Comparison of ENCODE assay signal across 20 mouse cellular contexts in genomic region chr19:53316105-53316504, GRCm38 (mm10). TPM values are rescaled to one million over a fixed set of nuclear protein-coding genes. Genes with fewer than 3 reads are reported as not detected.
"Had no signal": no experiment of that assay in that cellular context is flagged by ENCODE, and none has a peak within 500 bp of the region (broad histone marks: within the 10 kb centered on the region; RNA-seq: fewer than 3 reads in every experiment).

No protein-coding gene starts in this region.

- H3K27ac ChIP-seq: lung, embryonic 15.5 days; macrophage; midbrain, embryonic 13.5 days; midbrain, embryonic 15.5 days; neural tube, embryonic 12.5 days had no signal

- H3K4me2 ChIP-seq: lung, embryonic 15.5 days; midbrain, embryonic 11.5 days; midbrain, embryonic 13.5 days; midbrain, embryonic 15.5 days; neural tube, embryonic 12.5 days; stomach, embryonic 15.5 days had no signal

- H3K4me3 ChIP-seq: lung, embryonic 15.5 days; midbrain, embryonic 13.5 days; midbrain, embryonic 15.5 days; neural tube, embryonic 12.5 days; stomach, embryonic 15.5 days had no signal

- H3K27me3 ChIP-seq: lung, embryonic 15.5 days; megakaryocyte, embryonic 14.5 days; midbrain, embryonic 13.5 days; midbrain, embryonic 15.5 days; neural tube, embryonic 12.5 days; stomach, embryonic 15.5 days had no signal

- DNase-seq: liver, postnatal 0 days; lung, adult 2 months; lung, postnatal 14 days; lung, postnatal 36 days; right cerebral cortex, postnatal 14 days; thymus, adult 2 months; thymus, postnatal 25 days; thymus, postnatal 4 days had no signal

- H3K9me3 ChIP-seq: lung, embryonic 15.5 days; megakaryocyte, embryonic 14.5 days; midbrain, embryonic 13.5 days; midbrain, embryonic 15.5 days; neural tube, embryonic 12.5 days; stomach, embryonic 15.5 days had no signal

- H3K9ac ChIP-seq: liver, postnatal 0 days; lung, embryonic 15.5 days; midbrain, embryonic 15.5 days; neural tube, embryonic 12.5 days; stomach, embryonic 15.5 days had no signal

- ATAC-seq: liver, postnatal 0 days; lung, postnatal 0 days; midbrain, embryonic 13.5 days; midbrain, embryonic 15.5 days had no signal

- H3K36me3 ChIP-seq: lung, embryonic 15.5 days; midbrain, embryonic 13.5 days; midbrain, embryonic 15.5 days; neural tube, embryonic 12.5 days; stomach, embryonic 15.5 days had no signal

RNA-seq across cellular contexts. Expression of gene Gm10197, which starts 55.5 kb away (rescaled TPM):
- polyA plus RNA-seq: liver, postnatal 0 days; lung, adult 2 months; lung, postnatal 0 days; macrophage; midbrain, embryonic 11.5 days; midbrain, embryonic 13.5 days; midbrain, embryonic 15.5 days; midbrain, postnatal 0 days; neural tube, embryonic 12.5 days; spleen, adult 2 months; thymus, adult 2 months; urinary bladder, adult 2 months had no signal
